Mouse (Mus musculus): ENCODE data around the gene Serpinc1.
"Not testable (repeated sequence)": the region's sequence is repeated elsewhere in the genome, so short reads cannot be mapped to it uniquely, and the experiment has no call there.

DNA sequence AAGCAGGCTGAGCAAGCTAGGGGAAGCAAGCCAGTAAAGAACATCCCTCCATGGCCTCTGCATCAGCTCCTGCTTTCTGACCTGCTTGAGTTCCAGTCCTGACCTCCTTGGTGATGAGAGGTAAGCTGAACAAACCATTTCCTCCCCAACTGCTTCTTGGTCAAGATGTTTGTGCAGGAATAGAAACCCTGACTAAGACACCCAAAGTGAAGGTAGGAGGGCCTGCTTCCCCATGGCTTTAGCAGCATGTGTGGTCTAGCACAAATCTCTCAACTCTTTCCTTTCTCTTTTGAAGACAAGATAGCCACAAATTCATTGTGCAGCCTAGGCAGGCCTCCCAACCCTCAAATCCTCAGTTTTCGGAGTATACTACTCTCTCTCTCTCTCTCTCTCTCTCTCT, 6.3 kb downstream of the Serpinc1 start:
- not testable (repeated sequence) for TF ChIP-seq POLR2A (IDR thresholded peaks at IDR 0.05; ENCODE audit: low read depth, low read length); CTCF (conservative IDR thresholded peaks at IDR 0.05; ENCODE audit: insufficient read depth, insufficient read length, low read depth, low read length)
